Mouse (Mus musculus) thymus, postnatal 10 days (tissue): Measurements from ENCODE around the gene Lmo2.
"Not testable (repeated sequence)": the region's sequence is repeated elsewhere in the genome, so short reads cannot be mapped to it uniquely, and the experiment has no call there.

Experiments
- DNase-seq, 2 experiments: peaks; one replicate each; pipeline ENCODE4 v3.0.0; 2021; ENCODE audit warnings: low spot score in 2 of 2

Gene Lmo2

GRCm38 (mm10) chr2:103977716-103978115 is 19.9 kb downstream of the Lmo2 start:
- no peak for DNase-seq

- peak; percentile 16 to 71 for DNase-seq
These were observed 24.5 kb downstream of the Lmo2 start for GRCm38 (mm10) chr2:103982250-103982649.

- no peak for DNase-seq
These were observed 25.4 kb downstream of the Lmo2 start for GRCm38 (mm10) chr2:103983146-103983545.

GRCm38 (mm10) chr2:103987595-103987994 is 29.8 kb downstream of the Lmo2 start:
- DNase-seq, result not testable (repeated sequence)

GRCm38 (mm10) chr2:103989724-103990123 is 31.9 kb downstream of the Lmo2 start:
- DNase-seq, result no peak

GRCm38 (mm10) chr2:103991303-103991702 is 33.5 kb downstream of the Lmo2 start:
- no peak for DNase-seq

- DNase-seq, result no peak
These were observed 34.4 kb downstream of the Lmo2 start for GRCm38 (mm10) chr2:103992162-103992561.

GRCm38 (mm10) chr2:103992618-103993332 is 35.0 kb downstream of the Lmo2 start:
- DNase-seq, result no peak

- DNase-seq, result no peak
These were observed 43.3 kb downstream of the Lmo2 start for GRCm38 (mm10) chr2:104001076-104001475.

- no peak for DNase-seq
These were observed 44.1 kb downstream of the Lmo2 start for GRCm38 (mm10) chr2:104001861-104002260.

- peak; percentile 4 to 42 for DNase-seq
These were observed 45.1 kb downstream of the Lmo2 start for GRCm38 (mm10) chr2:104002711-104003413.

- no peak for DNase-seq
These were observed 50.2 kb downstream of the Lmo2 start for GRCm38 (mm10) chr2:104007793-104008519.

GRCm38 (mm10) chr2:104008853-104009252 is 51.1 kb downstream of the Lmo2 start:
- not testable (repeated sequence) for DNase-seq

- no peak for DNase-seq
These were observed 65.3 kb downstream of the Lmo2 start for GRCm38 (mm10) chr2:104023096-104023495.

GRCm38 (mm10) chr2:104024656-104025055 is 66.9 kb downstream of the Lmo2 start:
- no peak for DNase-seq

- peak; percentile 86 to 88 for DNase-seq
These were observed 69.8 kb downstream of the Lmo2 start, which contains the start of gene Fbxo3 for GRCm38 (mm10) chr2:104027458-104028138. TSS of gene Fbxo3 (plus strand) at chr2:104027721.

GRCm38 (mm10) chr2:104028139-104028723 is 70.4 kb downstream of the Lmo2 start, which contains the start of gene 4931422A03Rik:
TSS of gene 4931422A03Rik (minus strand) at chr2:104028361.
- peak in 1 of 2 experiments; percentile 24 for DNase-seq

- DNase-seq, result no peak
These were observed 71.3 kb downstream of the Lmo2 start for GRCm38 (mm10) chr2:104029074-104029473.

GRCm38 (mm10) chr2:104030381-104030780 is 72.6 kb downstream of the Lmo2 start:
- DNase-seq, result no peak
